Mouse (Mus musculus) forebrain, embryonic 10.5 days (tissue): ENCODE data around the gene Pnldc1. TPM values are rescaled to one million over a fixed set of nuclear protein-coding genes. Genes with fewer than 3 reads are reported as not detected.
"Not testable (repeated sequence)": the region's sequence is repeated elsewhere in the genome, so short reads cannot be mapped to it uniquely, and the experiment has no call there.

Experiments used
- DNase-seq: peaks from one replicate; pipeline ENCODE4 v3.0.0-alpha.2; 2017; ENCODE audit warnings: low spot score; ENCODE audit errors: extremely low spot score
- H3K27ac ChIP-seq: fragments of 300-500 bp; sonication (generic); 2 replicates; pipeline ENCODE4 v1.5.1; 2016; ENCODE audit warnings: mild to moderate bottlenecking
- H3K27me3 ChIP-seq: fragments of 300-500 bp; sonication (generic); 2 replicates; pipeline ENCODE4 v1.6.1; 2016; ENCODE audit warnings: mild to moderate bottlenecking; ENCODE audit not compliant: poor library complexity, severe bottlenecking
- H3K36me3 ChIP-seq: fragments of 300-500 bp; sonication (generic); replicated peaks from 2 replicates; pipeline ENCODE4 v1.6.1; 2016; ENCODE audit warnings: mild to moderate bottlenecking, moderate library complexity
- H3K4me1 ChIP-seq: fragments of 300-500 bp; sonication (generic); 2 replicates; pipeline ENCODE4 v1.6.1; 2016
- H3K4me3 ChIP-seq: fragments of 300-500 bp; sonication (generic); 2 replicates; pipeline ENCODE4 v1.5.1; 2016; ENCODE audit warnings: mild to moderate bottlenecking, moderate library complexity
- H3K9me3 ChIP-seq: fragments of 300-500 bp; sonication (generic); 2 replicates; pipeline ENCODE4 v1.6.1; 2016; ENCODE audit warnings: mild to moderate bottlenecking, moderate library complexity
- WGBS: fragments of 180-500 bp; shearing (Covaris S2); methylation state at CpG from one replicate; pipeline ENCODE4 v1.1.7; 2016; 5-methylcytosine and 5-hydroxymethylcytosine counted together
- polyA plus RNA-seq: library from polyadenylated mRNA; unstranded; fragments of >200 nt; fragmentation: Nextera tagmentation; extraction: Ambion mirVana; gene quantifications from 2 replicates; pipeline ENCODE4 v1.2.1, GENCODE M21; 2016

The Pnldc1 gene
- 1.3 and 2.7 TPM in 2 replicates for polyA plus RNA-seq

GRCm38 (mm10) chr17:12909361-12910280 lies at the start of gene Pnldc1:
Gene Pnldc1 (minus strand): TSS chr17:12910230.
- no peak within 1 kb of the TSS for H3K4me3 ChIP-seq
- DNase-seq = no peak
- no peaks in the 10 kb centered on the region for H3K4me1 ChIP-seq
- no peaks in the 10 kb centered on the region for H3K9me3 ChIP-seq
- H3K27ac ChIP-seq = no peak within 1 kb of the TSS
- no peaks in the 10 kb centered on the region for H3K27me3 ChIP-seq
- WGBS = 79% methylated on average over 35 of the region's 35 CpGs
- H3K36me3 ChIP-seq = peaks cover 73% of the 10 kb centered on the region

GRCm38 (mm10) chr17:12959377-12959776 lies 49.3 kb upstream of the Pnldc1 start:
- Histone ChIP-seq H3K4me1 (peaks cover 21% of the 10 kb centered on the region), H3K27ac (peak overlapping the region; percentile 70; the same call in 1 of the 2 replicates), H3K4me3 (peak overlapping the region; percentile 43), H3K36me3 (peaks cover 35% of the 10 kb centered on the region)
- WGBS = 44% methylated on average over 2 of the region's 2 CpGs
- H3K9me3 ChIP-seq, DNase-seq, H3K27me3 ChIP-seq: not testable (repeated sequence)

GRCm38 (mm10) chr17:12956664-12957063 lies 46.6 kb upstream of the Pnldc1 start:
- WGBS = 97% methylated on average over 8 of the region's 8 CpGs
- DNase-seq = peak; percentile 5
- peaks cover 55% of the 10 kb centered on the region for H3K36me3 ChIP-seq
- peaks cover 21% of the 10 kb centered on the region for H3K4me1 ChIP-seq
- no peaks in the 10 kb centered on the region for H3K9me3 ChIP-seq
- no peaks in the 10 kb centered on the region for H3K27me3 ChIP-seq
- H3K27ac ChIP-seq = no peak overlapping the region
- no peak overlapping the region for H3K4me3 ChIP-seq

GRCm38 (mm10) chr17:12949669-12950068 lies 39.6 kb upstream of the Pnldc1 start:
- Histone ChIP-seq H3K36me3 (peaks cover 83% of the 10 kb centered on the region), H3K27ac (no peak overlapping the region), H3K4me1 (no peaks in the 10 kb centered on the region), H3K4me3 (no peak overlapping the region), H3K9me3 (no peaks in the 10 kb centered on the region), H3K27me3 (no peaks in the 10 kb centered on the region)
- WGBS = 95% methylated on average over 5 of the region's 5 CpGs
- DNase-seq = no peak

GRCm38 (mm10) chr17:12942459-12943162 lies 32.6 kb upstream of the Pnldc1 start:
- 92% methylated on average over 6 of the region's 6 CpGs for WGBS
- no peaks in the 10 kb centered on the region for H3K27me3 ChIP-seq
- H3K36me3 ChIP-seq = peaks cover 55% of the 10 kb centered on the region
- DNase-seq = no peak
- H3K9me3 ChIP-seq = no peaks in the 10 kb centered on the region
- no peak overlapping the region for H3K27ac ChIP-seq
- no peak overlapping the region for H3K4me3 ChIP-seq
- H3K4me1 ChIP-seq = peaks cover 19% of the 10 kb centered on the region

GRCm38 (mm10) chr17:12941543-12942260 lies 31.7 kb upstream of the Pnldc1 start:
- Histone ChIP-seq H3K27ac (no peak overlapping the region), H3K9me3 (no peaks in the 10 kb centered on the region), H3K36me3 (peaks cover 49% of the 10 kb centered on the region), H3K4me1 (peaks cover 23% of the 10 kb centered on the region), H3K4me3 (no peak overlapping the region), H3K27me3 (no peaks in the 10 kb centered on the region)
- 81% methylated on average over 8 of the region's 8 CpGs for WGBS
- DNase-seq = no peak

GRCm38 (mm10) chr17:12940151-12940805 lies 30.2 kb upstream of the Pnldc1 start, which contains the start of gene Acat3:
Gene Acat3 (minus strand): TSS chr17:12940600.
- peaks cover 34% of the 10 kb centered on the region for H3K36me3 ChIP-seq
- 18% methylated on average over 27 of the region's 27 CpGs for WGBS
- no peaks in the 10 kb centered on the region for H3K27me3 ChIP-seq
- peak within 1 kb of the TSS; percentile 42 for H3K4me3 ChIP-seq
- H3K4me1 ChIP-seq = peaks cover 36% of the 10 kb centered on the region
- no peaks in the 10 kb centered on the region for H3K9me3 ChIP-seq
- peak within 1 kb of the TSS; percentile 44; the same call in 1 of the 2 replicates for H3K27ac ChIP-seq
- no peak for DNase-seq

- not testable (repeated sequence) for DNase-seq, H3K27me3 ChIP-seq, H3K9me3 ChIP-seq
- Histone ChIP-seq H3K36me3 (peaks cover 27% of the 10 kb centered on the region), H3K27ac (peak overlapping the region; percentile 44; the same call in 1 of the 2 replicates), H3K4me1 (peaks cover 36% of the 10 kb centered on the region), H3K4me3 (peak overlapping the region; percentile 42)
- WGBS = 52% methylated on average over 2 of the region's 12 CpGs
Observed at GRCm38 (mm10) chr17:12939377-12940148, 29.5 kb upstream of the Pnldc1 start.

GRCm38 (mm10) chr17:12938077-12938476 lies 28.0 kb upstream of the Pnldc1 start:
- H3K27ac ChIP-seq = 0 out of 2 replicates have a peak overlapping the region, but pooled peaks have one; percentile 44
- 33% methylated on average over 2 of the region's 2 CpGs for WGBS

GRCm38 (mm10) chr17:12937412-12937970 lies 27.5 kb upstream of the Pnldc1 start:
- Histone ChIP-seq H3K27ac (0 out of 2 replicates have a peak overlapping the region, but pooled peaks have one; percentile 44), H3K27me3 (no peaks in the 10 kb centered on the region), H3K4me3 (no peak overlapping the region), H3K36me3 (peaks cover 8% of the 10 kb centered on the region), H3K9me3 (no peaks in the 10 kb centered on the region), H3K4me1 (peaks cover 36% of the 10 kb centered on the region)
- DNase-seq = no peak
- 86% methylated on average over 2 of the region's 2 CpGs for WGBS

More at GRCm38 (mm10) chr17:12938077-12938476, 28.0 kb upstream of the Pnldc1 start:
- Histone ChIP-seq H3K36me3 (peaks cover 14% of the 10 kb centered on the region), H3K4me3 (no peak overlapping the region), H3K4me1 (peaks cover 36% of the 10 kb centered on the region), H3K9me3 (no peaks in the 10 kb centered on the region), H3K27me3 (no peaks in the 10 kb centered on the region)
- no peak for DNase-seq

- Histone ChIP-seq H3K36me3 (0 out of 2 replicates have a peak, but pooled peaks cover 5% of the 10 kb centered on the region), H3K4me3 (no peak overlapping the region), H3K27me3 (no peaks in the 10 kb centered on the region), H3K4me1 (peaks cover 33% of the 10 kb centered on the region), H3K27ac (no peak overlapping the region), H3K9me3 (no peaks in the 10 kb centered on the region)
- WGBS = 31% methylated on average over 4 of the region's 4 CpGs
- DNase-seq = no peak
Observed at GRCm38 (mm10) chr17:12935719-12936118, 25.7 kb upstream of the Pnldc1 start.
